Mouse (Mus musculus) layer of hippocampus, postnatal 36 days (tissue): ENCODE measurements around the gene Mettl8. TPM values are rescaled to one million over a fixed set of nuclear protein-coding genes. Genes with fewer than 3 reads are reported as not detected.

Source experiments
- DNase-seq, 2 experiments: peaks; one replicate each; pipeline ENCODE4 v3.0.0; 2022
- total RNA-seq, 2 experiments: library from RNA; stranded (reverse); gene quantifications; 2 replicates each; pipeline ENCODE4 v1.2.3; 2021

Gene Mettl8
- total RNA-seq, result 10 to 100 TPM; 13.7 to 15.0 TPM

DNA sequence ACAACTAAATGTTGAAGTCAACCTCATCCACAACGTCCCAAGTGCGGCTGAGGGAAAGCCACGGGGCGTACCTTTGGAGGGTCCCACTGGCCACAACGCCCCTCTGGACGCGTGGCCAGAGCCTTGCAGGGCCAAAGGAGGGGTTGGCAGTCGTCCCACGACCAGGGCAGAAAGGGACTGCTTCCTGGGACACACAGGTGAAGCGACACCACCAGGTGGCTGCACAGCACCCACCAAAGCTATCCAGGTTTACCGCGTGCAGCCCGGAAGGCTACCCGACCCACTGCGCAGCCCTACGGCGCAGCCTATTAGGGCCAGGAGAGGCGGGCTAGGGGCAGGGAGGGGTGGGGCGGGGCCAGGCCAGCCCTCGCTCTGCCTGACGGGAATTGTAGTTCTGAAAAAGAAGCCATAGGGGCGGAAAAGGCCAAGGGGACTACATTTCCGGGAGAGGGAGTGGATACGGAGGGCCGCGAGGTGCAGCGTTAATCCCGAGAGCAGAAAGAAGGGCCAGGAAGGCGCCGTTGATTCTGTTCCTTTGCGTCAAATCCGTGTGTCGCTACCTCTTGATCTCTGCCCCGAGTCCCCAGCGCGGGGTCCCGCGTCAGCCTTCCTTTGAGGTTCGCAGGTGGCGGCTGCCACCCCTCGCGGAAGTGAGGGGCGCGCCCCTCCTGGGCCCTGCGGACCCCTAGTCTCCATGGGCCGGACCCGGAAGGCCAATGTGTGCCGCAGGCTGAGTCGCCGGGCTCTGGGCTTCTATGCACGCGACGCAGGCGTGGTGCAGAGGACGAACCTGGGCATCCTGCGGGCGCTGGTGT, at the start of gene Mettl8, which contains the start of gene Dcaf17:
Gene Mettl8, minus strand, starts transcription at position 284 of the 815 bp plus-strand sequence.
Gene Dcaf17, plus strand, starts transcription at position 29 of the 815 bp plus-strand sequence.
- peak; percentile 85 to 86 for DNase-seq

- no peak for DNase-seq
Observed at GRCm38 (mm10) chr2:71104696-71105095, 49.3 kb upstream of the Mettl8 start.

DNA sequence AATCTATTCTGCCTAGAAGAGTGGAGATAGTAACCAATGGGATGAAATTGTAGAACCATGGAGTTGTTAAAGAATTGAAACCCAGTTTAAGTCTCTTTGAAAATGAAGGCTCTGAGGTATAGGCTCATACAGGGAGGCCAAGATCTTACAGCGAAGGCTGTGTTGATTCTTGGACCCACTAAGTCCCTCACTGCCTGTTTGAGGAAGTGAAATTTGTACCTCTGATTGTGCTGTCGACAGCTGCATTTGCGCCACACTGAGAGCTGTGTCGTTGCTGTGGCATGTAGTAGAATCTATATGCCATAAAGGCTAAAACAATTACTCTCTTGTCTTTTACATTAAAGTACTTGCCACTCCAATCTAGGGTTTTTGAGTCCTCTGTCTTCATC, 47.9 kb upstream of the Mettl8 start:
- no peak for DNase-seq

GRCm38 (mm10) chr2:71102621-71103291, 47.4 kb upstream of the Mettl8 start:
- DNase-seq, result no peak

DNA sequence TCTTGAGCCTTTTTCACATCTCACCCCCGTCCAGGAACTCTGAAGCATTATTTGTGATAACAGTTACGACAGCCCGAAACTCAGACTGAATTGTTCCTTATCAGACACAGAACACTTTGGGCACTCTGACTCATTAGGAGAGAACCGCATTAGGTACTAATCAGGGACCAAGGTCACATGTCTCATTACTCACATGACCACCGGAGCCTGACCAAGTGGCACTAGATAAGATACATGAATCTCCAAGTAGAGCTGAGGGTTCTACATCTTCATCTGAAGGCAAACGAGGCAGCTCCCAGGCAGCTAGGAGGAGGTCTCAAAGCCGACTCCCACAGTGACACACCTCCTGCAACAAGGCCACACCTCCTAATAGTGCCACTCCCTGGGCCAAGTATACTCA, 40.8 kb upstream of the Mettl8 start:
- DNase-seq, result no peak

GRCm38 (mm10) chr2:71090660-71091445, 35.5 kb upstream of the Mettl8 start:
- no peak for DNase-seq

DNA sequence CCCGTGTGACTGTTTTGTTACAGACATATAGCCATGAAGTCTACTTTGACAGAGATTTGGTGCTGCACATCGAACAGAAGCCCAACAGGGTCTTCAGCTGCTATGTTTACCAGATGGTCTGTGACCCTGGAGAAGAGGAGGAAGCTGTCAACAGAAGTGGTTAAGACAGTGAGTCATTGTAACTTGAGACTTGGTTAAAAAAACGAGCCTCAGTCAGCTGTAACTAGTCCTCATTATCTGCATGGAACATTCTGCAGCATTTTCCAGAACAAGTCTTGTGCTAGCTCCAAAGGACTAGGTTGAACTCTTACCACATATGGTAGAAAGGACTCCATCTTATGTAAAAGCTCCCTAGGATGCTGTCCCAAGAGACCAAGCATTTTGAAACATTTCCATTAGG, 34.4 kb upstream of the Mettl8 start:
- DNase-seq, result no peak

- DNase-seq, result no peak
Observed at GRCm38 (mm10) chr2:71083454-71084193, 28.2 kb upstream of the Mettl8 start.

- DNase-seq, result peak; percentile 51 to 52
Observed at GRCm38 (mm10) chr2:71082416-71082815, 27.0 kb upstream of the Mettl8 start.

GRCm38 (mm10) chr2:71073828-71074227, 18.4 kb upstream of the Mettl8 start:
- DNase-seq, result no peak

DNA sequence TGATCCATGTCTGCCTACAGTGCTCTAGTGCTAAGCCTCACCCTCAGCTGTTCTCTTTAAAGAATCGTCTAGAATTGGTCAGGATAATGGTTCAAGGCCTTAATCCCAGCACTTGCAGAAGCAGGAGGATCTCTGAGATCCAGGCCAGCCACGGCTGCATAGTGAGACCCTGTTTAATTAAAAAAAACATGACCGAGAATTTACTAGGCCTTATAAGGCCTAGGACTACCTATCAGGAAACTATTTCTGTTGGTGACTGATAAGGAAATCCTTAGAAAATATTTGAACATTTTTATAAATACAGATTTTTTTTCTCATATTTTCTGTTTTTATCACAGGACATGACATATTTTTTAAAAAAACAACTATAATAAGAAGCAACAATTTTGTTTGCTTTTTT, 17.9 kb upstream of the Mettl8 start:
- DNase-seq, result no peak

DNA sequence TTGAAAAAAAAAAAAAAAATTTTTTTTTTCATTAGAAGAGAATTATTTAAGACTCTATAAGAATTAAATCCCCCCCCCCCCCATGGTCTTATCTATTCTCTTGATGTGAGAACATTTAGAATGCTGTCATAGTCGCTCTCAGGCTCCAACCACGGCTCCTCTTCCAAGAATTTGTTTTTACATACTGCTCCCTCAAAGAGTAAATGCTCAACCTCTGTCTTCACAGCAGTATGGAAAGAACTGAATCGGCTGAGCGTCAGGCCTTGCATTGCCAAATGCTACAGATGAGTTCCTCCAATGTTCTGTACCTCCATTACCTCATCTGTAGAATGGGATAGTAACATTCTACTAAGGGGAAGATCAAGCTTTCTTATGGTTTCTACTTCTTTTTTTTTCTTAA, 16.2 kb upstream of the Mettl8 start:
- DNase-seq, result no peak

DNA sequence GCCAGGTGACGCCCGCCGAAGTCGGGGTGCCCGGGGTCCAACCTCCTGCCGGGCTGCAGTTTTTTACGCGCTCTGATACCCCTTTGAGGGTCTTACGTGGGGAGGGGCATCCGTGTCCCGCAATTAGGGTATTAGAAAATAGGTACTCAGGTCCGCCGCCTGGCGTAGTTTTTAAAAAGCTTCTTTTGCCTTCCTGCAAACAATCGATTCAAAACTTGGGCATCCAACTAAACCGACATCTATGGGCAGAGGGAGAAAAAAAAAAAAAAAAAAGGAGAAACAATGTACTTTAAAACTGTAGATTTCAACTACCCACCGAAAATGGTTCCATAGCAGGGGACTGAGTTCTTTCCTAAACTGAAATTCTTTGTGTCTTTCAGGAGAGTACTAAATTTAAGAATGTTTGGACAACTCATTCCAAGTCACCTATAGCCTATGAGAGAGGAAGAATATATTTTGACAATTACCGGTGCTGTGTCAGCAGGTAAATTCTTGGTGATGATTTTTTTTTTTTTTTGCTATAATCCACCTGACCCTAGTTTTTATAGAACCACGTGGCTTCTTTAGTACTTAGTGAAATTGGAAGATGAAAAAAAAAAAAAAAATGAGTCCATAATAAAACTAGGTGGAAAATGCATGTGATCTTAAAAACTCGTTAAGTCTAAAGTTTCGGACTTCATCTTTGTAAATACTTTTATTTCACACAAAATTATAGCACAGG, 892 bp upstream of the Mettl8 start:
- no peak for DNase-seq

- no peak for DNase-seq
Observed at GRCm38 (mm10) chr2:71054716-71055115, 667 bp downstream of the Mettl8 start.

DNA sequence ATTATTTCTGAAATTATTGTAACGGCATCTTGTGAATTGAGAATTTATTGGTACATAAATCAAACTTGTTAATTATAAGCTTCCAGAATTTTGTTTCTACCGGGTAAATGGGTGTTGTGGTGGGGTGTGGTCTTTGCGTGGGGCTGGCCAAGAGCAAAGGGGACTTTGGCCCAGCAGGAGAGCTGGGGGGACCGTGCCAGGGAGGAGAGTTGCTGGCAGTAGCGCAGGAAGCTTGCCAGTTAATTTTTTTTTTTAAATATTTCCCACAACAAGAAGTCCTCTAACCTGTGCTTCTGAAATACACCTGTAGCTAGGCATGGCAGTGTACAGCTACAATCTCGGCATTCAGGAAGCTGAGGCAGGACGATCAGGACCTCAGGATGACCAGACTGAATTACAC, 4.9 kb downstream of the Mettl8 start:
- no peak for DNase-seq

GRCm38 (mm10) chr2:71048896-71049295, 6.5 kb downstream of the Mettl8 start:
- DNase-seq, result no peak

DNA sequence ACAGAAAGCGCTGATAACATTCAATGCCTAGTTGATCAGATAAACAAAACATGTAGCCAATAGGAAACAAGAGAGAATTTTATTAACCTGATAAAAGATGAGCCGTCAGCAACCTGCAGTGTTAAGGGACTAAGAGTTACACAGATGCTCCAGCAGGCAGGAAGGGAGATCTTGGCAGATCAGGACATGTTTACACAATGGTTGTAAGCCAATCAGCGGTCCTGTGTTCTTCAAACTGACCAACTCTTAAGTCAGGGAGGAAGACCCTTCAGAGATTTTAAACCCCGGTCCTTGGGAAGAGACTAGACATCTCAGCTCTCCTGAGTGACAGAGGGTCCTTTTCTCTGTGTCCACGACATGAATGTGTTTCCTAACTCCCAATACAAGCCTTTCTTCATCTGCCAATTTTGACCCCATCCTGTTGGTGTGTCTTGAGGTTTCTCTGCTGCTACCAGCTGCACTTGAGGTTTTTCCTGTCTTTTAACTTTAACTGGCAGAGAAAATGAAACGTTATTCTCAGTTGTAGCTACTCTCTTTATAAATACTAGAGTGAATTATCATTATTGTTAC, 8.5 kb downstream of the Mettl8 start:
- no peak for DNase-seq

- no peak for DNase-seq
Observed at GRCm38 (mm10) chr2:71046151-71046550, 9.2 kb downstream of the Mettl8 start.

- DNase-seq, result peak; percentile 80 to 83
Observed at GRCm38 (mm10) chr2:71039522-71040121, 15.8 kb downstream of the Mettl8 start.

DNA sequence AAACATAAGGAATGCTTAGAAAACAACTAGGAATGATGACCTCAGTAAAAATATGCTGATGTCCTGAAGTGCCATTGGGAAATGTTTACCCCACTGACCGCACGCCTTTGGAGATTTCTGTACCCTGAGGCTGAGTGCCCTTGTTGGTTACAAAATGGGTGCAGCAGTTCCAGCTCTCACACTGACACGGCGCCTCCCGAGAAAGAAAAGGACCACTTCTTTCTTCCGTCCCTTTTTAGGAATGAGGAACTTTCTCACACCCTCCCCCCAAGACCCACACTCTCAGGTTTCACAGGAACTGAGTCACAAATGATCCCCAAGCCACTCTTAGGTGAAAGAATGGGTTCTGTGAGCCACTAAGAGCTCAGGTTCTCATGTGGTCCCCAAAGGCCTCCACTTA, 17.9 kb downstream of the Mettl8 start:
- DNase-seq, result no peak

- DNase-seq, result no peak
Observed at GRCm38 (mm10) chr2:71033987-71034386, 21.4 kb downstream of the Mettl8 start.
